Mouse (Mus musculus) cerebellum, adult 11-12 months (tissue): ENCODE measurements around the gene Ing4.

ENCODE experiments used
- DNase-seq: peaks from one replicate; pipeline ENCODE4 v3.0.0; 2022

Gene Ing4

GRCm38 (mm10) chr6:125039533-125040153, at the start of gene Ing4:
Gene Ing4, plus strand, starts transcription at chr6:125039760.
- peak; percentile 93 for DNase-seq

- no peak for DNase-seq
These were observed 47.3 kb upstream of the Ing4 start for GRCm38 (mm10) chr6:124992241-124992640.

GRCm38 (mm10) chr6:124993365-124993764, 46.2 kb upstream of the Ing4 start:
- no peak for DNase-seq

GRCm38 (mm10) chr6:124993876-124994275, 45.7 kb upstream of the Ing4 start:
- DNase-seq = no peak

- no peak for DNase-seq
These were observed 44.3 kb upstream of the Ing4 start for GRCm38 (mm10) chr6:124995246-124995645.

DNA sequence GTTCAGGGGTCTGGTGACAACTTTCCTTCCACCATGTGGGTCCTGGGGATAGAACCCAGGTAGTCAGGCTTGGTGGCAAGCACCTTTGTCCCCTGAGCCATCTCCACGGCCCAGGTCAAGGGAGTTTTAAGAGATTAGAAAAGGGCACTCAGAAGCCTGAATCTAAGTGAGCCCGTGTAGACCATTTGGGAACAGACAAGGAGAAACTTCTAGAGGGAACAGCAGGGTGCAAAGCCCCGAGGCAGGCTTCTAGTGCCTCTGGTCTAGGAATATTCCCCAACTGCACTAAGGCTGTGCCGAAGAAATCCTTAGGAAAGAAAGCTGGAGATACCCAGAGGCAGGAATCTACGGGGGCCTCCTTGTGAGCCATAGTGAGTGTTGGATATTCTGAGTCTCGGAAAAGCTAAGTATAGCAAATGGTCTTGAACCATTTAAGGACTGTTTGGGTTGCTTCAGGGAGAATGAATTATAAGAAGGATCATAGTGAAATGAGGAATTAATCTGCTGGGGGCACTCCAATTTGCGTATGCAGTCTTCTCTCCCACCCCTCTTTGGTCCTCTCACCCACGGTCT, 43.6 kb upstream of the Ing4 start:
- no peak for DNase-seq

DNA sequence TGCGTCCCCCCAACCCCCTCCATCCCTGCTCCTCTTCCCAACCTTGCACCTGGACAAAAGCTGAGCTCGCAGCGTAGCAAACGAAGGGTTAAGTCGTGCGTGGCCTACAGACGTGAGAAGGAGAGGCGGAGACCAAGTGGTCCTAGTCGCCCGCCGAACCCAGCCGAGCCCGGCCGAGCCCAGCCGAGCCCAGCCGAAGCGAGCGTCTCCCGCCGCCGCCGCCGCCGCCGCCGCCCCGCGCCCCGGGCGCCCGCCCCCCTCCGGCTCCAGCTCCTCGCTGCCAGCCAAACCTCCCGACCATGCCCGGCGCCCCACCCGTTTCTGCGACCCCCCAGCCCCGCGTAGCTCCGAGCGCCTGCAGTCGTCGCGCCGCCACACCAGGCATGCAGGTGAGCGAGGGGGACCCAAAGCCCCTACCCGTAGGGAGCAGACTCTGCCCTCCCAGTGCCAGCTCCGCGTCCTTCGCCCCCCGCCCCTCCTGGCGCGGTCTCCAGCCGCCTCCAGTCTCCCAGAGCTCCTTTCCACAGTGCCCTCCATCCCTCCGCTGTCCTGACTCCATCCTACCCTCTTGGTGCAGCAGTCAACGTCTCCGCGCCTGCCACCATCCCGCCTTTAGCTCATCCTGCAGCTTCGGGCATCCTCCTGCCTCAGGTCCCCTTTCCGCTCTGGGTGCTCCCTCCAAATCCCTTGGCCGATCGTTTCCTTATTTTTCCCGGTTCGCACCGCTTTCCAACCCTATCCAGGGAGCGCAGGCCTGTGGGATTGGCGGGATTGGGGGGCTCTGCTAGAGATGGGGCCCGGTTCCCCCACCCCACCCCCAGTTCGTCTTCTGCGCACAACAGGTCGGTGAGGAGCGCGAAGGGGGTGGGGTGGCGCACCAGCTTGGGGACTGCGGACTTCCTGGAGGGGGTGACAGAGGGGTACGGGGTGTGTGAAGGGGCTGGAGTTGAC, 42.7 kb upstream of the Ing4 start, which contains the start of gene Pianp:
Pianp (plus strand) TSS at position 144 of the 951 bp plus-strand sequence.
- peak; percentile 86 for DNase-seq

DNA sequence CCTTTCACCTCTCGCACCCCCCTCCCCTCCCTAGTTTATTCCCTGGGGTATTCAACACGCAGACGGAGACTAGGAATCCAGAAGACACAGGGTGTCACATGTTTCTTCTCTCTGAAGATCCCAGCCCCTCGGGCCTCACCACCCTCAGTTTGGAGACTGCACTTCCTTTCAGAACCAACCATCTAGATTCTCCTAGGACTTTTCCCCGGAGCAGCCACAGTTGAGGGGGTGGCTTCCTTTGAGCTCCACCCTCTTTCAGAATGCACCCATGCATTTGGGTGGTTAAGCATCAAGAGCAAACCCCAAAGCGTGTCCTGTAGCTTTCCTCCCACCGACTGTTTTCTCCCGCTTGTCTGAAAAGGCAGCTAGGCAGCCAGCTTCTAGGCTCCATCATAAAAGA, 41.5 kb upstream of the Ing4 start:
- DNase-seq = no peak

DNA sequence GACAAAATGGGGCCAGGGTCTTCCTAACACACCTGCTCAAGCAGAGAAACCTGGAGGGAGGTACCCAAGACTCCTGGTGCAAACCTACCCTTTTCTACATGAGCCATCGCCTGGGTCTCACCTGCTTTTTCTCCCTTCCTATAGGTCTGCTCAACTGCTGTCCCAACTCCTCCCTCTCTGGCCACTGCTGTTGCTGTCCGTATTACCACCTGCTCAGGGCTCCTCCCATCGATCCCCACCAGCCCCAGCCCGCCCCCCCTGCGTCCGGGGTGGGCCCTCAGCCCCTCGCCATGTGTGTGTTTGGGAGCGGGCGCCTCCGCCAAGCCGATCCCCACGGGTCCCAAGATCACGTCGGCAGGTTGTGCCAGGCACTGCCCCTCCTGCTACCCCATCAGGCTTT, 40.5 kb upstream of the Ing4 start:
- no peak for DNase-seq

GRCm38 (mm10) chr6:124999546-124999945, 40.0 kb upstream of the Ing4 start:
- DNase-seq = no peak

DNA sequence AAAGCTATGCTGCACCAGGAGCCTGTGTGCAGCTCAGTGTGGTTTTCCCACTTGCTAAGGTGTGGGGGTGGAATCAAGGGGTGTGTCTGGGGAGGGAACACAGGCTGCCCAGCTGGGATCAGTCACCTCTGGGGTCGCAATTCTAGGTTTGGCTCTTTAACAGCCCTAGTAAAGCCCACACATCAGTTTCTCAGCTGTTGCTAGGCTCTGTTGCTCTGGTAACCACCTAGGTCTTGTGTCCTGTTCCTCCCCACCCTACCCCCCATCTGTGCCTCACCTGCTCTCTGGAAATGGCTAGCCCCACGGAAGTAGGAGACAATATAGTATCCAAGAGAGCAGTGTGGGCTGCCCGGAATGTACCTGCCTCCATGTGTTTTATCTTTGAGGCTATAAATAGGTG, 35.9 kb upstream of the Ing4 start:
- no peak for DNase-seq

GRCm38 (mm10) chr6:125005086-125005485, 34.5 kb upstream of the Ing4 start:
- DNase-seq = no peak

DNA sequence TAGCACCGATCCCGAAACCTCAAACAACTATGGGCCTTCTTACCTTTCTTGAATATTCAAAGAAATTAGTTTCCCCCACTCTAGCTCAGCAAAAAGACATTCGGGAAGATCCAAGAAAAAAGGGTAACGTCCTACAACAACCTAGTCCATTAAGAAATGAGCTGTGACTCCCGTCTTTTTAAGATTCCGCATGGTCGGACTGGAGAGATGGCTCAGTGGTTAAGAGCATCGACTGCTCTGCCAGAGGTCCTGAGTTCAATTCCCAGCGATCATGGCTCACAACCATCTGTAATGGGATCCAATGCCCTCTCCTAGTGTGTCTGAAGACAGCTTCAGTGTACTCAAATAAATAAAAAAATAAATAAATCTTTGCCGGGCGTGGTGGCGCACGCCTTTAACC, 31.5 kb upstream of the Ing4 start:
- no peak for DNase-seq

GRCm38 (mm10) chr6:125008586-125009128, 30.9 kb upstream of the Ing4 start:
- peak; percentile 99 for DNase-seq

- DNase-seq = no peak
These were observed 30.6 kb upstream of the Ing4 start, which contains the start of gene Zfp384 for GRCm38 (mm10) chr6:125009129-125009180. Gene Zfp384, plus strand, starts transcription at chr6:125009145.

DNA sequence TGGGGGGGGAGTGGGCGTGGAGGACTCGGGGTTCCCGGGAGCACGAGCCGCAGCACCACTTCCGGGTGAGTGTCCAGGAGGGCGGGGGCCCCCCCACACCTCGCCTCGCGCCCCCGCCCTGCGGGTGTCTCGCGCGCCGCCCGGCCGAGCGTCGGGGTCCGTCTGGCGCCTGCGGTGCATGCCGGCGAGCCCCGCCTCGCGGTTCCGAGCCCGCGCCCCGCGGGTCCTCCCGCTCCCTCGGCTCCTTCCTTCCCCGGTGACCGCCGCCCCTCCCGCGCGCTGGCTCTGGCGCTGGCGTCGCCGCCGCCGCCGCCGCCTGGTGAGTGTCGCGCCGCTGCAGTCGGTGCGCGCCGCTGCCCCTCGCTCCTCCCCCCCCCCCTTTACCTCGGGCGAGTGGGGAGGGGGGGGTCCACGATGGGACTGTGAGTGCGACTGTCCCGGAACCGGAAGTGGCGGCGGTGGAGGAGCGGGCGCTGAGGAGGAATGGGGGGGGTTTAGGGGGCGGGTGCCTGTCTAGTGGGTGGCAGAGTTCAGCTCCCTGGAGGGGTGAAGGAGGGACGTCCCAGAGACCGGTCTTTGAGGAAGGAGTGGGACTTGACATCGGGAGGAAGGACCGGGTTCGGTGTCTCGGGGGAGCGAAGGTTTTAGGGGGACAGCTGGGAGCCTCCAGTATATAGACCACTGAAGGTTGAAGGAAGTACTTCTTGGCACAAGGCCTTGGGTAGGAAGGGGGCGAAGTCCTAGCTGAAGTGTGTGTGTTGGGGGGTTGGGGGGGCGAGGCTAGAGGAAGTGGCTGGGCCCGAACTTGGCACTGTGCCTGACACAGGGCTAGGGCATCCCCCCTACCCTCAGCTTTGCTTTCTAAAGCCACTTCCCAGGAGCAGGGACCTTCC, 30.1 kb upstream of the Ing4 start:
- DNase-seq = peak; percentile 84

DNA sequence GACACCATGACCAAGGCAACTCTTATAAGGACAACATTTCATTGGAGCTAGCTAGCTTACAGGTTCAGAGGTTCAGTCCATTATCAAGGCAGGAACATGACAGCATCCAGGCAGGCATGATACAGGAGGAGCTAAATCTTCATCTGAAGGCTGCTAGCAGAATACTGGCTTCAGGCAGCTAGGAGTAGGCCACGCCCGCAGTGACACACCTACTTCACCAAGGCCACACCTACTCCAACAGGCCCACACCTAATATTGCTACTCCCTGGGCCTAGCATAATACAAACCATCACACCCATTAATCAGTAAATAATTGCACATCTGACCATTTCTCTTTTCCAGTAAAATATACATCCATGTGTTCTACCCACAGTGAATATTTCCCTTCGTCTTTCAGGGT, 21.9 kb upstream of the Ing4 start:
- no peak for DNase-seq

DNA sequence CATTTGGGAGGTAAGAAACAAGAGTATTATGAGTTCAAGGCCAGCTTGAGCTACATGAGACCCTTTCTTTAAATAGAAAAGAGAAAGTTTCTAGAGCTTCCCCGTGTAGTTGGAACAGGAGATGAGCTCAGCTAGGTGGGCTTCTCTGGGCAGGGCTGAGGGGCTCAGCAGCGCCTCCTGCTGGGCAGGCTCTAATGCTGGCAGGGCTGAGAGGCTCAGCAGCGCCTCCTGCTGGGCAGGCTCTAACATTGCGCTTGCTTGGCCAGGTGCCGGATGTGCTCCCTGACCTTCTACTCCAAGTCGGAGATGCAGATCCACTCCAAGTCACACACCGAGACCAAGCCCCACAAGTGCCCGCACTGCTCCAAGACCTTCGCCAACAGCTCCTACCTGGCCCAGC, 9.0 kb upstream of the Ing4 start:
- peak; percentile 41 for DNase-seq

DNA sequence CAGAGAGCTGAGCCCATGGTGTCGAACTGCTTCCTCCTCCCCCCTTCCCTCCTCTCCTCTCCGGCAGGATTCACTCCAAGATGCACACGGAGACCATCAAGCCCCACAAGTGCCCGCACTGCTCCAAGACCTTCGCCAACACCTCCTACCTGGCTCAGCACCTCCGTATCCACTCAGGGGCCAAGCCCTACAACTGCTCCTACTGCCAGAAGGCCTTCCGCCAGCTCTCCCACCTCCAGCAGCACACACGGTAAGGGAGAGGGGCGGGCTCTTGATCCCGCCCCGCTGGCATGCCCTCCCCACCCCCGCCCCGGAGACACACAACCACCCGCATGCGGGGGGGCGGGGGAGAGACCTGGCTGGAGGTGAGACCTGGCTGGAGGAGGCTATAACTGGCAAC, 8.0 kb upstream of the Ing4 start:
- no peak for DNase-seq

GRCm38 (mm10) chr6:125038666-125039065, 894 bp upstream of the Ing4 start:
- no peak for DNase-seq

GRCm38 (mm10) chr6:125039131-125039530, 429 bp upstream of the Ing4 start:
- no peak for DNase-seq

DNA sequence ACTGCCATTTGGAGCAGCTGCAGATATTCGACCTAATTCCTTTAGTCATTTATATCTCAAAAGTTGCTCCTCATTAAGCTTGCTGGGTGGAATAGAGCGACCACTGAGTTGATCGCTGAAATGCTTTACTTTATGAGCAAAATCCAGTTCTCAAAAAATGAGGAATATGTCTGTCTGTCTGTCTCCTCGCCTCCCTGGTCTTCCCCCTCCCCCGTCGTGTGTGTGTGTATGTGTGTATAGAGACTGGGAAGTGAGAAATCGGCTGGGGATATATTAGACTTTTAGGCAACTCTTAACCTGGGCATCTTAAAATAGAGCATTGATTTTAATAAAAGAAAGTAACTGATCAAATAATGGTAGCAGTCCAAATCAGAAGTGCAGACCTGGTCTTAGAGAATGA, 661 bp downstream of the Ing4 start:
- no peak for DNase-seq

DNA sequence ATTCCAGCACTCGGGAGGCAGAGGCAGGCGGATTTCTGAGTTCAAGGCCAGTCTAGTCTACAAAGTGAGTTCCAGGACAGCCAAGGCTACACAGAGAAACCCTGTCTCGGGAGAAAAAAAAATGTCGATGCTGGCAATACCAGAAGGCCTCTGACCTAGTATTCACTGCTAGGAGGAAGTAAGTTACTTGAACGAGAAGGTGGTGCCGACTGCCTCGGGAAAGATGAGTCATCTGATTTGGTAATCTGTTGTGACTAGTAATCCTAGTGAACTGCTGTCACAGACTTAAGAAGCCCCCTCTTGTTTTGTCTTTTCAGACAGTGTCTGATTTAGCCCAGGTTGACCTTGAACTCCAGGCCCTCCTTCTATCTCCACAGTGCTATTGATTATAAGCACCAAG, 1.5 kb downstream of the Ing4 start:
- no peak for DNase-seq
